Mouse (Mus musculus): Measurements from ENCODE around the gene Ddost. TPM values are rescaled to one million over a fixed set of nuclear protein-coding genes. Genes with fewer than 3 reads are reported as not detected.
A peak's percentile ranks its signal among the peaks of the same experiment; 100 is the strongest.

Gene Ddost
- 10 to 100 TPM; 51.0 to 59.3 TPM for total RNA-seq (2021)
- long read RNA-seq, experiment 1, transcript Ddost-201 (11 exons, 2,120 nt) = major isoform, 112 of 121 reads
- long read RNA-seq, experiment 1, partial matches to known transcripts = 3 of 121 reads
- long read RNA-seq, experiment 1, other reads (novel, unspliced or antisense) = 6 of 121 reads
- long read RNA-seq, experiment 2, transcript Ddost-201 (11 exons, 2,120 nt) = major isoform, 134 of 143 reads
- long read RNA-seq, experiment 2, partial matches to known transcripts = 1 of 143 reads
- long read RNA-seq, experiment 2, other reads (novel, unspliced or antisense) = 8 of 143 reads

- peak; percentile 99 for DNase-seq
- intact Hi-C loops (cut with DNase I; ENCODE audit: low total_unique reads) = no loop called here
Measured at GRCm38 (mm10) chr4:138304340-138305104, at the start of gene Ddost. TSS of gene Ddost (plus strand) at chr4:138304730.

- intact Hi-C loops (cut with DNase I; ENCODE audit: low total_unique reads) = no loop called here
- DNase-seq = no peak
Measured at GRCm38 (mm10) chr4:138257116-138257687, 47.3 kb upstream of the Ddost start.

- DNase-seq = no peak
- intact Hi-C loops (cut with DNase I; ENCODE audit: low total_unique reads) = no loop called here
Measured at GRCm38 (mm10) chr4:138258663-138259062, 45.9 kb upstream of the Ddost start.

- peak; percentile 4 for DNase-seq
- intact Hi-C loops (cut with DNase I; ENCODE audit: low total_unique reads) = no loop called here
Measured at GRCm38 (mm10) chr4:138259482-138259881, 45.0 kb upstream of the Ddost start.

DNA sequence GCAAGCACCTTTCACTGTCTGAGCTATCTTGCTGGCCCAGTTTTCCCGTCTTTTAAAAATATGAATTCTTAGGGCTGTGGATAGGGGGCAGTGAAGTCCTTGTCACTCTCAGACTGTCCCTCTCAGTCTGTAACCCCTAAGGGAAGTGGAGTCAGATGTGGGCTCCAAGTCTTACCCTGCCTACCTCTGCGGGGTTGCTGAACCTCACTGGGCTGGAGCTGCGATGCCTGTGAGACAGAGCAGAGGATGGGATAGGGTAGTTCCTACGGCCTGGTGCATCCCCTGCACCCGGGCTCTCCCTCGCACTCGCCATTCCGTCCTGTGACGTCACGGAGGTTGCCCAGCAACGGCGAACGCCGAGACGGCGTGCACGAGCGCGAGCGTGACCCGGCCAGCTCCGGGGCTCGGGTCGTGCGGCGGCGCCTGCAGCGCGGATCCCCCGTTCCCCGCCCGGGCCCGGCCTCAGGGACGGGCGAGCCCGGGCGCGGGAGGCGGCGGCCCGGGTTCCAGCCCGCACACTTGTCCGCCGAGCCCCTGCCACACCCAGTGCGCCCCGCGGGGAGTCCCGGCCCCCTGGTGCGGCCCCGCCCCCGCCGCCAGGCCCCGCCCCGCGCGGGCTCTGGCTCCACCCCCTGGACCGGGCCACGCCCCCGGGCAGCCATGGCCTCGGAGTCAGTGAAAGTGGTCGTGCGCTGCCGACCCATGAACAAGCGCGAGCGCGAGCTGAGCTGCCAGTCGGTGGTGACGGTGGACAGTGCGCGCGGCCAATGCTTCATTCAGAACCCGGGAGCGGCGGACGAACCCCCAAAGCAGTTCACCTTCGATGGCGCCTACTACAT lies 42.5 kb upstream of the Ddost start:
- intact Hi-C loops (cut with DNase I; ENCODE audit: low total_unique reads) = no loop called here
- peak; percentile 86 for DNase-seq

GRCm38 (mm10) chr4:138267869-138268268 lies 36.7 kb upstream of the Ddost start:
- no peak for DNase-seq
- intact Hi-C loops (cut with DNase I; ENCODE audit: low total_unique reads) = no loop called here

DNA sequence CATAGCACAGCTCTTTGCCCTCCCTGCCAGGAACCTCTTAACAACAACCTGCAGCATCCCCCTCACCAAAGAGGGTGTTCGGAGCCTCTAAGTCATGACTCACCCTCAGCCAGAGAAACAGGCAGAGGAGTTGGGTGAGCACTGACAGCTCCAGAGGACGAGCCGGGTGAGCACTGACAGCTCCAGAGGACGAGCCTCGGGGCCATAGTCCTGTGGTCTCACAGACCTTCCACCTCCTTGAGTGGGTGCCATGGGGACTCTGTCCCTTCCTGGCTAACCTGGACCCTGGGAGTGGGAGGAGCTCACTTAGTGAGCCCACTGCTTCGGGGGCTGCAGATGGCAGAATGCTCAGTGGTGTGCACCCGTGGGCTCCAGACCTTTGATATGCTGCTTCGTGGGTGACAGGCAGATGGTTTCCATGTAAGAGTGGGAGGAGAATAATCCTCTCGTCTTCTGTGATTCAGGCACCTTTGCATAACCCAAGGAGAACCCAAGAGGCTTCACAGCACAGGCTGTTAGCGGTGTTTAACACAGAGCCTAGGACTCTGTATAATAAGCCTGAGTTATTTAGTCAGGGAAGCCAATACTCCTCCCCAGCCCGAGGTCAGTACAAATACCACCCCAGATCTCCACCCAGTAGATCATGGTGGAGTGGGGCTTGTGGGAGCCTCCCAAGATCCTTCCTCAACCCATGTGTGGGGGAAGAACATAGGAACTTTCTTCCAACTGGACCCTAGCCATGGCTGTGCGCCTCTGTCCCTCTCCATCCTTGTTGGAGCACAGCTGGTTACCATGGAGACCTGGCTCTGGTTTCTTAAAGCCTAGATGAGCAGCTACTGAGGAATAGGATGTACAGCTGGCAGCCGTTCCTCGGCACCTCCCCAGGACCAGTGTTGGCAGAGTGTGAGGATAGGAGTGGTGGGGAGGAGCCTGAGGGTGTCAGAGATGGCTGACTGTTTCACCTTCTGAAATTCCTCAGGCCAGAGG lies 32.2 kb upstream of the Ddost start:
- intact Hi-C loops (cut with DNase I; ENCODE audit: low total_unique reads) = no loop called here
- peak; percentile 41 for DNase-seq

DNA sequence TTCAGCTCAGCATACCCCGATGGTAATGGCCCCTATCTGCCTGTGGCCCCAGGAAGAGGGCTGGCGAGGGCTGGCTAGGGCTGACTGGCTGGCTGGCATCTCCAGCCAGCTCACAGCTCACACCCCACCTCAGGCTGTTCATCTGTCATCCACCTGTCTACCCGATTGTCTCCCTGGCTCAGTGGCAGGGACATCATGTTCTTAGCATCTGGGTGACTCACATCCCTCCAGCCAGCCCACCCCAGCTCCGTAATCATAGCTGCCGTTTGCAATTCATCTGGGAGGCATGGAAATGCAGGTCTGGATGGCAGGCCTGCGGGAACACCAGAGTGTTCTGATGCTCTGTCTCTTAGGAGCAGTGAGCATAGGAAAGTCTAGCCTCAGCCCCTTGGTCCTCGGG lies 26.2 kb upstream of the Ddost start:
- no peak for DNase-seq
- intact Hi-C loops (cut with DNase I; ENCODE audit: low total_unique reads) = no loop called here

DNA sequence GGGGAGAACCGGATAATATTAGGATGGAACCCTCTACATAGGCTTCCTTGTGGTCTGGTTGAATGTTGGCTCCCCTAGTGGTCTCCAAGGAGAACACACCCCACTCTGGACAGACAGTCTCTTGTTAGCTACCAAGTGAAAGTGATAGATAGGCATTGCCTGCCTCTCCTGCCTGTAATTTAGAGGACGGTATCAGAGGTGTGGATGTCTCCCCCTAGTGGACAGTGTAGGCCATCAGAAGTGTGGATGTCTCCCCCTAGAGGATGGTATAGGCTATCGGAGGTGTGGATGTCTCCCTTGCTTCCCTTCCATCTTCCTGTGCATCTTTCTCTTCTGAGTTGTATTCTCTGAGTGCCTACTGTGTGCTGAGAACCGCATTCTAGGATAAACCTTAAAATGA lies 21.7 kb upstream of the Ddost start:
- DNase-seq = peak; percentile 35
- intact Hi-C loops (cut with DNase I; ENCODE audit: low total_unique reads) = no loop called here

DNA sequence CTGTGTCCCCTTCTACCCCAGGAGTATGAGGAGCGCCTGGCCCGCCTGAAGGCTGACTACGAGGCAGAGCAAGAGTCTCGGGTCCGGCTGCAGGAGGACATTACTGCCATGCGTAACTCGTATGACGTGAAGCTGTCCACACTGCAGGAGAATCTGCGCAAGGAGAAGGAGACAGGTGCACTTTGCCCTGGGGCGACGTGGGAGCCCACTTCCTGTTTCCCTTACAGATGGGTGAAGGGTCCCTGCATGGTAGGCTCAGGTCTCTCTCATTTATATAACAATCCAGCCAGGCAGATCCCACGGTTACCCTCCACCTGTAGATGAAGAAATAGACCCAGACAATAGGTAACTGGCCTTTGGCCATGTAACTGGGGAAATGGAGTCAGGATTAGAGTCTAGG lies 18.1 kb upstream of the Ddost start:
- intact Hi-C loops (cut with DNase I; ENCODE audit: low total_unique reads) = no loop called here
- no peak for DNase-seq

DNA sequence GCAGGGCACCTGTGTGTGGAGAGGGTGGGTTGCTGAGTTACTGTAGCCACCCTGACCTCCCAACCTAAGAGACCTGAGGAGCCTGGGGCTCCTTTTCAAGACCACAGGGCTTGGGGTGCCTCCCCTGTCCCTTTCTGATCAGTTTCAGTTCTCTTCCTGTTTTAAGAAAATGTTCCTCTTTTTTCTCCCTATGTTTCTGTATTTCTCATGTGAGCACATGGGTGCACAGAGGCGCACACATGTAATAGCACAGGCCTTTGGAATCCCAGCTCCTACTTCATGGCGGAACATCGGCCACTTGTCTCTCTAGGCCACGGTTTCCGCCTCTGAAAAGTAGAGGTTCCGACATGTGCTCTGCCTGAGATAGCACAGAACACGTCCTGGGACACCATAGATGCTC lies 15.8 kb upstream of the Ddost start:
- no peak for DNase-seq
- intact Hi-C loops (cut with DNase I; ENCODE audit: low total_unique reads) = no loop called here

- intact Hi-C loops (cut with DNase I; ENCODE audit: low total_unique reads) = no loop called here
Measured at GRCm38 (mm10) chr4:138292028-138292427, 12.5 kb upstream of the Ddost start.

DNA sequence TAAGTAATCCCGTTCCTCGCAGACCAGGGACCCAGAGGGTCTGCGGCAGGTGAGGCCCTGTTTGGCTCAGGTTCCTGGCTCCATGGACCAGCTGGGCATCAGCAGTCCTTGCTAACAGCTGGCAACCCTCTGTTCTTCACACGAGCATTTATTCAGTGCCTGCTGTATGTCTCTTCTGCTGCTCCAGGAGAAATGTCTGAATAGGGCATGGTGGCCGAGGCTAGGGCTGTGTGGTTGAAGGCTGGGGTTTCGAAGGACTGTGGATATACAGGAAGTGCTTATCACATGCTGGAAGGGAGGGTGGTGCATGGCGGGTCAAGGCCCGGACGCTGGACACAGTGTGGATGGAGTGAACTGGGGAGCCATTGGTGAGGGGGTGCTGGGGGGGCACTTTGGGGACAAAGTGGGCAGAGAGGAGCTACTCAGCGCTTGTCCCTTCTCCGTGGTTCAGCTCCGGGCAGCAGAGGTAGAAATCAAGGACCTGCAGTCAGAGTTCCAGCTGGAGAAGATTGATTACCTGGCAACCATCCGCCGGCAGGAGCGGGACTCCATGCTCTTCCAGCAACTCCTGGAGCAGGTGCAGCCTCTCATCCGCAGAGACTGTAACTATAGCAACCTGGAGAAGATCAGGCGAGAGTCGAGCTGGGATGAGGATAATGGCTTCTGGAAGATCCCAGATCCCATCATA lies 11.1 kb upstream of the Ddost start:
- no peak for DNase-seq
- intact Hi-C loops (cut with DNase I; ENCODE audit: low total_unique reads) = no loop called here

More at GRCm38 (mm10) chr4:138292028-138292427, 12.5 kb upstream of the Ddost start:
- no peak for DNase-seq

- no peak for DNase-seq
- intact Hi-C loops (cut with DNase I; ENCODE audit: low total_unique reads) = no loop called here
Measured at GRCm38 (mm10) chr4:138293949-138294550, 10.5 kb upstream of the Ddost start.

GRCm38 (mm10) chr4:138301271-138301780 lies 3.2 kb upstream of the Ddost start:
- DNase-seq = no peak
- intact Hi-C loops (cut with DNase I; ENCODE audit: low total_unique reads) = no loop called here

GRCm38 (mm10) chr4:138303011-138303410 lies 1.5 kb upstream of the Ddost start:
- intact Hi-C loops (cut with DNase I; ENCODE audit: low total_unique reads) = no loop called here
- DNase-seq = no peak

- DNase-seq = no peak
- intact Hi-C loops (cut with DNase I; ENCODE audit: low total_unique reads) = no loop called here
Measured at GRCm38 (mm10) chr4:138303742-138304141, 788 bp upstream of the Ddost start.

DNA sequence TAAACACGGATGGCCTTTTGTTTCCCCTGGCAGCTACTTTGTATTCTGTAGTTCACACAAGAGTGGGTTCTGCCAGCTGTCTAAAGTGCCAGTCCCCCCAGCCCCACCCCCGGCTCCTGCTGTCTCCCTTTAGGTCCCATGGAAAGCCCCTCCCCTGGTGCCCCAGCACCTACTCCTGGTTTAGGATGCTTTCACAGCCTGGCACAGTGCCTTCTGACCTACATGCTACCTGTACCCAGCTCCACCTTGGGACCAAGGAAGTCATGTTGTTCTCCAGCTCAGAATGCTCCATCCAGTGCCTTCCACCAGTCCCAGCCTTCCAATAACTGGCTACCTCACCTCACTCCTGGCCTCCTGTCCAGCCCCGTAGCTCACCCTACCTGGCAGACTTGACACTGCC lies 2.5 kb downstream of the Ddost start:
- intact Hi-C loops (cut with DNase I; ENCODE audit: low total_unique reads) = no loop called here
- no peak for DNase-seq

All from gastrocnemius, postnatal 14 days (tissue).